Mouse (Mus musculus) bone marrow, adult 2 months (tissue): ENCODE data around the gene Gm11042.

Experiments used
- CTCF ChIP-seq: fragments of 200-500 bp; IDR thresholded peaks from 2 replicates; pipeline ENCODE4 v1.5.1; 2011; ENCODE audit warnings: low read length, control low read depth; ENCODE audit not compliant: control insufficient read depth, insufficient read depth
- POLR2A ChIP-seq: fragments of 200-500 bp; IDR thresholded peaks from 2 replicates; pipeline ENCODE4 v1.6.1; 2011; ENCODE audit warnings: low read depth, mild to moderate bottlenecking, control low read depth, low read length, borderline replicate concordance; ENCODE audit not compliant: control insufficient read depth

DNA sequence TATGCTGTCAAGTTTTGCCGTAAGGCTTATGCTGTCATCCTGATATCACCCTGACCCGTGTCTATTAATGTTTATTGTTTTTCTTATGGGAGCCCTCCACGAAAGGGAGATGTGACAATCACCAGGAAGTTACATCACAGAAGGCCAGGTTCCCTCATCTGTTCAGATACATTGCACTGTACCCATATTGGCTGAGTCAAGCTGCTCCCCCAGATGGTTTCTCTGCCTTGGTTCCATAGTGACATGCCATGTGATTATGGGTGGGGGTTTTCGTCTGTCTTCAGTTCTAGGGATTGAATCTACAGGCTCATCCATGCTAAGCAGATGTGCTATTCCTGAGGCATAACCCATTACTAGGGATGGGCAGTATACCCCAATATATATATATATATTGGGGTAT is 34.8 kb downstream of the Gm11042 start:
- TF ChIP-seq CTCF: no peak
- TF ChIP-seq POLR2A: no peak
